Mouse (Mus musculus) 3134 (cell line): Measurements from ENCODE around the gene Clp1.

Experiments
- DNase-seq: peaks from one replicate; pipeline ENCODE4 v3.0.0-alpha.2; 2011; ENCODE audit warnings: low spot score; ENCODE audit not compliant: insufficient read length; ENCODE audit errors: extremely low read depth

Gene Clp1

GRCm38 (mm10) chr2:84727172-84727858 lies at the start of gene Clp1:
TSS of gene Clp1 (minus strand) at chr2:84727350.
- peak; percentile 95 for DNase-seq

- DNase-seq = no peak
Measured at GRCm38 (mm10) chr2:84775665-84776064, 48.5 kb upstream of the Clp1 start.

- DNase-seq = no peak
Measured at GRCm38 (mm10) chr2:84775241-84775640, 48.1 kb upstream of the Clp1 start, which contains the start of gene Serping1. TSS of gene Serping1 (minus strand) at chr2:84775444.

- no peak for DNase-seq
Measured at GRCm38 (mm10) chr2:84774751-84775150, 47.6 kb upstream of the Clp1 start.

- DNase-seq = no peak
Measured at GRCm38 (mm10) chr2:84773195-84773594, 46.0 kb upstream of the Clp1 start.

DNA sequence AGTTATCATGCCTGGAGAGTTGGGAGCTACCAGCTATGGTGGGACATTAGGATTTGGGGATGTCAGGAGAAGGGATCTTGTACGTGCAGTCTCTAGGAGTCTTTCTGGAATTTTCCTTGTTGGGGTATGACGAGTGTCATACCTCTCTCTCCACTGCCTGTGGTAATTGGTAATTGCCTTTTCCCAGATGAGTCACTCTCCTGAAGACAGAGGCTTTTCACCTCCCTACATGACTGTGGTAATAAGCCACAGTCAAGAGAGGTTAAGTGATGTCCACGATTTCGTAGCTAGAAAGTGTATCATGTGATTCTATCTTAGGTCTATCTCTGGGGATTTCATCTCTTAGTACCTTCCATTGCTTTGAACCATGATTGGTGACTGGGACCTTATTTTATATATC lies 45.3 kb upstream of the Clp1 start:
- DNase-seq = peak; percentile 29

- DNase-seq = no peak
Measured at GRCm38 (mm10) chr2:84770501-84770900, 43.4 kb upstream of the Clp1 start.

DNA sequence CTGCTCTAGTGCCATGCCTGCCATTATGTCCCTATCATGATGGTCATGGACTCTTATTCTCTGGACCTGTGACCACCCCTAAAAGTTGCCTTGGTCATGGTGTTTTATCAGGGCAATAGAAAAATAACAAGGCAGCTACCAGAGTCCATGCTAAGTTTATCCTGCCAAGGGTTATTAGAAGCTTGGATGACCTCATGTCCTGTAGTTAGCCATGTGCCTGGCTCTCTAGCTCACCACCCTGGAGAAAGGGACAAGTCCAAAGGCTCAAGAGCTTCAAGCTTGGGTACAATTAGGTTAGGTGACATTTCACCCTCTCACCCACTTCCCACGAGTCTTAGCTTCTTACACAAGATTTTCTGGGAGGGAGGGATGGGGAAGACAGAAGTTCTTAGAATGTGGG lies 35.7 kb upstream of the Clp1 start:
- no peak for DNase-seq

GRCm38 (mm10) chr2:84762295-84762694 lies 35.1 kb upstream of the Clp1 start:
- DNase-seq = no peak

- DNase-seq = no peak
Measured at GRCm38 (mm10) chr2:84761840-84762239, 34.7 kb upstream of the Clp1 start.

DNA sequence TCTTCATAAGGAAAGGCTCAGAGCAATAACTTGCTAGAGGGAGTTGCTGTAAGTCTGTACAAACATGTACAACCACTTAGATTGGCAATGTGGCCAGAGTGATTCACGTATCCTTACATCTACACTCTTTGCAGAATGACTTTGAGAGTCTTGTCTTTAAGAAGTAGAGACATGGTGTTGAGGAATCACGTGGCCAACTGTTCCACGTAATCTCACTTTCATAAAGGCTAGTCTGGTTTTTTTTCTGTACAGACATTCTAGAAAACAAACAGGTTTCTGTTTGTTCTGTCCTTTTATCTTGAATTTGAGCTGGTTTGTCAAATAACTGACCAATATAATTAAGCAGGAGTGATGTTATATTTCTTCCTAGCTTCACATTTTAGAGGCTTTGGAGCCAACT lies 34.2 kb upstream of the Clp1 start:
- no peak for DNase-seq

DNA sequence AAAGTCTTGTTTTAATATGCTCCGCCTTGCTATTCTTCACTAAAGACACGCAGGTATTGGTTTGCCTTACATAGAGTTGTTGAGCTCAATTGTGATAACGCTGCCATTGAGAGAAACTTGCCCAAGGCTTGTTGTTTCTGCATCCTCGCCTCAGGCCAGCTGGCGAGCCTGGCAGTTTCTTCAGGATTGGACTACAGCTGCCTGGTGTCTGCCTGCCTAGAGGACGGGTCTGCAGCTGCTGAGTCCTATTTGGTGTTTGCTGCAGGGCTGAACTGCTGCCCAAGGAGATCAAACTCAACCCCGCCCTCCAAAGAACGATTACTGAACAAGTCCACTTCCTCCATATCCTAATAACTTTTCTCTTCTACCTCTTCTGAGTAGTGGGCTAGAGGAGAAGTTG lies 33.6 kb upstream of the Clp1 start:
- no peak for DNase-seq

- DNase-seq = no peak
Measured at GRCm38 (mm10) chr2:84758542-84759127, 31.5 kb upstream of the Clp1 start.

DNA sequence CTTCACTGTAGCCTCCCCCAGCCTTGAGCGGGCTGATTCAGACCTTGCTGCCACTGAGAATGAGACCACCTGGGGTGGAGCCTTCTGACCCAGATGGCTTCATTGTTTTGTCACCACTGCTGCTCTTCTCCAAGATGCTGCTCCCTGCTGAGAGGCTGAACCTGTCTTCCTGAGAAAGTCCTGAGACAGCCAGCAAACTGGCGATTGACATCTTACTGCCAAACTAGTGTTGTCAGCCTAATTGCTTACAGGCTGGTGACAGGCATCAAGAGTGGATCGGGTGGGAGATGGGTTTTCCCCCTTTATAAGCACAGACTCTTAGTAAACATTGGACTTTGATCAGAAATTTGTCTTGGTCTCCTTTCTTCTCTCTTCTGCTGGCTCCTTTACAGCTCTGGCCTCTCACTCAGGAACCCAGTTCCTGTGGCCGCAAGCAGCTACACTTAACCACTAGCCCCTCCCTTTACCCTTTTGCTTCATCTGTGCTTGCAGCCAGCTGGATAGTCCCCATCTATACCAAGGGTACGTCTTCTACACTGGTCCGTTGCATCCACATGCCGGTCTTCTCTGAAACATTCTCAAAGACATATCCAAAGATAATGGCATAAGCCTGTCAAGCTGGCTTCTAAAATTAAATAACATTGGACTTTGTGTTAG lies 30.0 kb upstream of the Clp1 start:
- DNase-seq = no peak

DNA sequence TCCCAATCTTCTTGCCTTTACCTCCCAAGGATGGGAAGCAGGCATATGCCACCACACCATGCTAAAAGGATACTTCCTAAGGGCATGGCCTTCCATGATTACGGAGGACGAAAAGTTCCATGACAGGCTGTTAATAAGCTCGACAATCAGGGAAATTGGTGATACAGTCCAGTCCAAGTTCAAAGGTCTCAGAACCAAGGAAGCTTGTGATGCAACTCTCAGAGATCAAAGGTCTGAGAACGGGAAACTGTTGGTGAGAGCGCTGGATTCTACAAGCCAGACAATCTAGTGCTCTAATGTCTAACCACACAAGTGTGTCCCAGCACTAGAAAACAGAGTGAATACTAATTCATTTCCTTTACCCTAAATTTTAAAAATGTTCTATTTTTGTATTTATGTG lies 29.1 kb upstream of the Clp1 start:
- DNase-seq = no peak

GRCm38 (mm10) chr2:84750115-84750514 lies 23.0 kb upstream of the Clp1 start:
- DNase-seq = no peak

DNA sequence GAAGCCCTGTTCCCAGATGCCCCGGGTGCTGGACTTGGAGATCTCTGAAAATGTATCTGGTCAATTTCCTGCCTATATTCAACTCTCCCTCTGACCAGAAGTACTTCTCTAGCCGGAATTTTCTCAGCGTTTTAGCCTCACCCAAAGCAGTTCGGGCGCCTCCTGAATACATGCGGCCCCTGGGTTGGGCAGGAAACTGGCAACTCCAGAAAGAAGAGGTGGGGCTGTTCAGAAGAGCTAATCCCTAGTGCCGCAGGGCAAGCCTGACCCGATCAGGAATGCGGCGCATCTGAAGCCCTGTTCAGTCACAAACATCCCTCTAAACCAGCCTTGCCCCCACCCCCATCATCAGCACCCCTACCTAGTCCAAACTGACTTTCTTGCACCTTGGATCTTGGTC lies 17.0 kb upstream of the Clp1 start:
- DNase-seq = no peak

GRCm38 (mm10) chr2:84743561-84743960 lies 16.4 kb upstream of the Clp1 start, which contains the start of gene Gm19426:
TSS of gene Gm19426 (minus strand) at chr2:84743655.
- DNase-seq = peak; percentile 85

GRCm38 (mm10) chr2:84742451-84743283 lies 15.5 kb upstream of the Clp1 start:
- DNase-seq = peak; percentile 65

GRCm38 (mm10) chr2:84741841-84742450 lies 14.8 kb upstream of the Clp1 start:
- no peak for DNase-seq
